ENCODE assay signal across 23 mouse cellular contexts in genomic region chr6:89007516-89007915, GRCm38 (mm10).
DNase-seq lines count a peak whose midpoint lies in the region; ATAC-seq and TF ChIP-seq lines count a peak whose summit lies in the region.
"Had no signal": no experiment of that assay in that cellular context is flagged by ENCODE, and none has a peak within 500 bp of the region (broad histone marks: within the 10 kb centered on the region; RNA-seq: fewer than 3 reads in every experiment).

No protein-coding gene starts in this region.

- no peaks in the 10 kb centered on the region for H3K9me3 ChIP-seq in hindbrain, embryonic 11.5 days (ENCODE audit: control insufficient read depth, low read length)
- H3K9me3 ChIP-seq in hindbrain, postnatal 0 days (ENCODE audit: low read length), result no peaks in the 10 kb centered on the region
- H3K9me3 ChIP-seq in hindbrain, embryonic 15.5 days, result no peaks in the 10 kb centered on the region
- H3K9me3 ChIP-seq: embryonic facial prominence, embryonic 15.5 days; heart, embryonic 12.5 days; limb, embryonic 12.5 days; liver, embryonic 12.5 days had no signal

- H3K4me1 ChIP-seq in hindbrain, embryonic 11.5 days (replicated peaks; ENCODE audit: control insufficient read depth, insufficient read depth, low read length), result peaks cover 19% of the 10 kb centered on the region
- peaks cover 6% of the 10 kb centered on the region; the same call in 1 of the 2 replicates for H3K4me1 ChIP-seq in hindbrain, postnatal 0 days (ENCODE audit: insufficient read depth, low read length)
- peaks cover 33% of the 10 kb centered on the region for H3K4me1 ChIP-seq in hindbrain, embryonic 15.5 days (replicated peaks)

- no peak for DNase-seq in hindbrain, embryonic 11.5 days (ENCODE audit: low spot score)
- DNase-seq in hindbrain, postnatal 0 days (ENCODE audit: low spot score), result no peak
- peak; percentile 64 for DNase-seq in 3T3-L1 (ENCODE audit: low read depth, low spot score)
- peak; percentile 54 for DNase-seq in NIH3T3 (ENCODE audit: low read depth)
- no peak for DNase-seq in embryo, embryonic 10.5 days (ENCODE audit: low spot score)
- DNase-seq in thymus, postnatal 0 days (ENCODE audit: low spot score), result no peak
- no peak for DNase-seq in adrenal gland, adult 2 months
- DNase-seq: adrenal gland, postnatal 10 days; cerebellum, adult 11 months; heart, postnatal 14 days; kidney, adult 8-10 months; kidney, postnatal 36 days; layer of hippocampus, adult 9-11 months; lung, postnatal 4 days; right cerebral cortex, adult 18-20 months; thymus, postnatal 4 days had no signal

- 78% methylated on average over 2 of the region's 2 CpGs for WGBS in hindbrain, embryonic 11.5 days
- WGBS in hindbrain, postnatal 0 days, result 81% methylated on average over 2 of the region's 2 CpGs
- WGBS in hindbrain, embryonic 15.5 days, result 68% methylated on average over 2 of the region's 2 CpGs

- no peak overlapping the region for H3K9ac ChIP-seq in hindbrain, embryonic 11.5 days (ENCODE audit: low read depth, low read length)
- H3K9ac ChIP-seq in hindbrain, postnatal 0 days (replicated peaks; ENCODE audit: low read length), result no peak overlapping the region
- H3K9ac ChIP-seq in hindbrain, embryonic 15.5 days, result no peak overlapping the region
- H3K9ac ChIP-seq: embryonic facial prominence, embryonic 15.5 days; heart, embryonic 12.5 days; limb, embryonic 12.5 days; liver, embryonic 12.5 days; lung, embryonic 14.5 days had no signal

- no peak overlapping the region for H3K4me3 ChIP-seq in hindbrain, embryonic 11.5 days (ENCODE audit: low read depth, low read length)
- no peak overlapping the region for H3K4me3 ChIP-seq in hindbrain, postnatal 0 days (ENCODE audit: low read length)
- no peak overlapping the region for H3K4me3 ChIP-seq in hindbrain, embryonic 15.5 days
- H3K4me3 ChIP-seq: embryonic facial prominence, embryonic 15.5 days; heart, embryonic 12.5 days; limb, embryonic 12.5 days; liver, embryonic 12.5 days had no signal

- TF ChIP-seq CTCF in hindbrain, postnatal 0 days (IDR thresholded peaks at IDR 0.05; ENCODE audit: low read depth), result no peak

- H3K27me3 ChIP-seq in hindbrain, embryonic 11.5 days (ENCODE audit: control insufficient read depth, insufficient read depth, low read length), result no peaks in the 10 kb centered on the region
- no peaks in the 10 kb centered on the region for H3K27me3 ChIP-seq in hindbrain, postnatal 0 days (ENCODE audit: insufficient read depth, low read length)
- no peaks in the 10 kb centered on the region for H3K27me3 ChIP-seq in hindbrain, embryonic 15.5 days
- H3K27me3 ChIP-seq: embryonic facial prominence, embryonic 15.5 days; Patski had no signal

- no peak overlapping the region for H3K4me2 ChIP-seq in hindbrain, embryonic 11.5 days (replicated peaks; ENCODE audit: low read depth, low read length)
- H3K4me2 ChIP-seq in hindbrain, postnatal 0 days (ENCODE audit: low read depth, low read length), result no peak overlapping the region
- no peak overlapping the region for H3K4me2 ChIP-seq in hindbrain, embryonic 15.5 days

- H3K27ac ChIP-seq in hindbrain, embryonic 11.5 days (ENCODE audit: low read depth, low read length), result peak overlapping the region; percentile 96
- no peak overlapping the region for H3K27ac ChIP-seq in hindbrain, postnatal 0 days
- peak overlapping the region; percentile 61; the same call in 1 of the 2 replicates for H3K27ac ChIP-seq in hindbrain, embryonic 15.5 days (replicated peaks)
- H3K27ac ChIP-seq: embryonic facial prominence, embryonic 15.5 days; limb, embryonic 12.5 days; liver, embryonic 12.5 days had no signal

- no peaks in the 10 kb centered on the region for H3K36me3 ChIP-seq in hindbrain, embryonic 11.5 days (ENCODE audit: control insufficient read depth, insufficient read depth, low read length)
- no peaks in the 10 kb centered on the region for H3K36me3 ChIP-seq in hindbrain, postnatal 0 days (ENCODE audit: insufficient read depth, low read length)
- H3K36me3 ChIP-seq in hindbrain, embryonic 15.5 days, result no peaks in the 10 kb centered on the region
- H3K36me3 ChIP-seq: embryonic facial prominence, embryonic 15.5 days; heart, embryonic 12.5 days; limb, embryonic 12.5 days; liver, embryonic 12.5 days had no signal

- no peak for ATAC-seq in hindbrain, embryonic 11.5 days (ENCODE audit: low FRiP score)
- no peak for ATAC-seq in hindbrain, postnatal 0 days
- ATAC-seq in hindbrain, embryonic 15.5 days (ENCODE audit: low FRiP score, low read depth), result no peak
- ATAC-seq: liver, embryonic 12.5 days; Patski had no signal

Comparison
In these comparisons a context has a peak if more than half of its experiments do, and no peak if none do; other contexts are left out.
1. DNase-seq: peak in 3T3-L1 (single experiment) and NIH3T3 (single experiment); none in hindbrain, embryonic 11.5 days (single experiment), hindbrain, postnatal 0 days (single experiment), embryo, embryonic 10.5 days (single experiment), thymus, postnatal 0 days (single experiment) and adrenal gland, adult 2 months (single experiment).